11 mouse cellular contexts compared by ENCODE assay signal in genomic region chr17:35697429-35697758, GRCm38 (mm10). TPM values are rescaled to one million over a fixed set of nuclear protein-coding genes. Genes with fewer than 3 reads are reported as not detected.
DNase-seq lines count a peak whose midpoint lies in the region; ATAC-seq and TF ChIP-seq lines count a peak whose summit lies in the region.
"Had no signal": no experiment of that assay in that cellular context is flagged by ENCODE, and none has a peak within 500 bp of the region (broad histone marks: within the 10 kb centered on the region; RNA-seq: fewer than 3 reads in every experiment).

No protein-coding gene starts in this region.

- H3K36me3 ChIP-seq in neural tube, embryonic 11.5 days (ENCODE audit: control insufficient read depth, insufficient read depth, low read length) = peaks cover 9% of the 10 kb centered on the region
- peaks cover 5% of the 10 kb centered on the region; the same call in 1 of the 2 replicates for H3K36me3 ChIP-seq in limb, embryonic 11.5 days (ENCODE audit: control insufficient read depth, insufficient read depth, low read length)
- peaks cover 12% of the 10 kb centered on the region for H3K36me3 ChIP-seq in stomach, postnatal 0 days (ENCODE audit: control insufficient read depth, insufficient read depth, low read length)
- H3K36me3 ChIP-seq: liver, embryonic 15.5 days had no signal

- H3K4me3 ChIP-seq in gastrocnemius, adult 2 months = peak overlapping the region; percentile 59
- H3K4me3 ChIP-seq in neural tube, embryonic 11.5 days (ENCODE audit: low read depth, low read length) = peak overlapping the region; percentile 33
- H3K4me3 ChIP-seq in limb, embryonic 11.5 days (ENCODE audit: low read depth, low read length) = no peak overlapping the region
- H3K4me3 ChIP-seq in stomach, postnatal 0 days (ENCODE audit: low read depth, low read length) = peak overlapping the region; percentile 29
- H3K4me3 ChIP-seq: liver, embryonic 15.5 days had no signal

- peaks cover 25% of the 10 kb centered on the region for H3K4me1 ChIP-seq in neural tube, embryonic 11.5 days (ENCODE audit: control insufficient read depth, insufficient read depth, low read length)
- H3K4me1 ChIP-seq in limb, embryonic 11.5 days (ENCODE audit: control insufficient read depth, insufficient read depth, low read length) = peaks cover 20% of the 10 kb centered on the region
- H3K4me1 ChIP-seq in stomach, postnatal 0 days (replicated peaks; ENCODE audit: control insufficient read depth, insufficient read depth) = peaks cover 5% of the 10 kb centered on the region; the same call in 1 of the 2 replicates

- peak overlapping the region; percentile 70 for H3K4me2 ChIP-seq in neural tube, embryonic 11.5 days (ENCODE audit: low read depth)
- H3K4me2 ChIP-seq in limb, embryonic 11.5 days (ENCODE audit: low read depth, severe bottlenecking) = peak overlapping the region; percentile 28; the same call in 1 of the 2 replicates
- H3K4me2 ChIP-seq in stomach, postnatal 0 days (replicated peaks; ENCODE audit: low read depth) = peak overlapping the region; percentile 67
- H3K4me2 ChIP-seq: liver, embryonic 15.5 days had no signal

- no peak for DNase-seq in gastrocnemius, adult 2 months
- DNase-seq in gastrocnemius, postnatal 10 days = no peak
- DNase-seq in neural tube, embryonic 11.5 days (ENCODE audit: low spot score) = no peak
- no peak for DNase-seq in neural tube, embryonic 10.5 days (ENCODE audit: extremely low spot score, low spot score)
- DNase-seq in limb, embryonic 11.5 days (ENCODE audit: low spot score) = no peak
- DNase-seq in stomach, postnatal 0 days (ENCODE audit: low spot score) = no peak
- no peak for DNase-seq in layer of hippocampus, adult 18-20 months (ENCODE audit: low spot score in 2 of 2)
- DNase-seq in thymus, postnatal 36 days = no peak

- no peak for TF ChIP-seq CTCF in gastrocnemius, adult 2 months (IDR thresholded peaks at IDR 0.05)
- TF ChIP-seq CTCF in stomach, postnatal 0 days (IDR thresholded peaks at IDR 0.05; ENCODE audit: low read depth) = no peak

- no peaks in the 10 kb centered on the region for H3K9me3 ChIP-seq in neural tube, embryonic 11.5 days (ENCODE audit: control insufficient read depth, low read length)
- H3K9me3 ChIP-seq in limb, embryonic 11.5 days (ENCODE audit: control insufficient read depth, low read length) = 0 out of 2 replicates have a peak, but pooled peaks cover 2% of the 10 kb centered on the region
- H3K9me3 ChIP-seq in stomach, postnatal 0 days (ENCODE audit: control insufficient read depth, low read length) = no peaks in the 10 kb centered on the region
- H3K9me3 ChIP-seq: liver, embryonic 15.5 days had no signal

- no peaks in the 10 kb centered on the region for H3K27me3 ChIP-seq in neural tube, embryonic 11.5 days (ENCODE audit: control insufficient read depth, insufficient read depth, low read length)
- H3K27me3 ChIP-seq in limb, embryonic 11.5 days (ENCODE audit: control insufficient read depth, insufficient read depth, low read length) = peaks cover 19% of the 10 kb centered on the region
- no peaks in the 10 kb centered on the region for H3K27me3 ChIP-seq in stomach, postnatal 0 days (ENCODE audit: control insufficient read depth, insufficient read depth, low read length)

- H3K9ac ChIP-seq in neural tube, embryonic 11.5 days (ENCODE audit: low read length) = peak overlapping the region; percentile 74
- H3K9ac ChIP-seq in limb, embryonic 11.5 days (ENCODE audit: low read length) = no peak overlapping the region
- H3K9ac ChIP-seq in stomach, postnatal 0 days (ENCODE audit: low read length) = peak overlapping the region; percentile 59
- H3K9ac ChIP-seq: liver, embryonic 15.5 days had no signal

- 32% methylated on average over 1 of the region's 1 CpGs for WGBS in neural tube, embryonic 11.5 days
- 28% methylated on average over 1 of the region's 1 CpGs for WGBS in limb, embryonic 11.5 days
- WGBS in stomach, postnatal 0 days = 17% methylated on average over 1 of the region's 1 CpGs

- ATAC-seq in neural tube, embryonic 11.5 days (ENCODE audit: insufficient read depth, low FRiP score, low TSS enrichment) = no peak; the same call in 1 of the 2 replicates
- ATAC-seq in limb, embryonic 11.5 days (ENCODE audit: insufficient number of reproducible peaks, low FRiP score, low TSS enrichment, low read depth) = peak; percentile 14; the same call in 1 of the 2 replicates
- ATAC-seq in stomach, postnatal 0 days (ENCODE audit: low FRiP score, low TSS enrichment) = no peak

- intact Hi-C loops in gastrocnemius, adult 2 months (cut with DNase I) = no loop called here

- H3K27ac ChIP-seq in gastrocnemius, adult 2 months = peak overlapping the region; percentile 98
- peak overlapping the region; percentile 95 for H3K27ac ChIP-seq in neural tube, embryonic 11.5 days (ENCODE audit: low read depth, low read length)
- no peak overlapping the region for H3K27ac ChIP-seq in limb, embryonic 11.5 days (replicated peaks; ENCODE audit: low read depth, low read length)
- peak overlapping the region; percentile 85 for H3K27ac ChIP-seq in stomach, postnatal 0 days (replicated peaks)
- H3K27ac ChIP-seq: liver, embryonic 15.5 days had no signal

- TF ChIP-seq EP300 in stomach, postnatal 0 days (optimal IDR thresholded peaks at IDR 0.05) = no peak

RNA-seq across cellular contexts. Expression of gene Ddr1, which starts 7.0 kb away (rescaled TPM):
- 10 to 100 TPM; 13.4 to 15.9 TPM for total RNA-seq in gastrocnemius, adult 2 months (2021)
- total RNA-seq in gastrocnemius, postnatal 10 days (2021) = 10 to 100 TPM; 35.2 to 42.8 TPM
- 95.8 and 98.1 TPM in 2 replicates for polyA plus RNA-seq in neural tube, embryonic 11.5 days (2014; fragmentation: Nextera tagmentation; extraction: Ambion mirVana)
- polyA plus RNA-seq in limb, embryonic 11.5 days (2014; fragmentation: Nextera tagmentation; extraction: Ambion mirVana) = 14.7 and 17.6 TPM in 2 replicates
- 50.8 TPM in 2 replicates for polyA plus RNA-seq in stomach, postnatal 0 days (2015; fragmentation: Nextera tagmentation; extraction: Ambion mirVana)
- total RNA-seq in layer of hippocampus, adult 18-20 months (2021) = 10 to 100 TPM; 59.0 to 59.7 TPM

RNA-seq across cellular contexts. Expression of gene Gtf2h4, which starts 23.9 kb away (rescaled TPM):
- 10 to 100 TPM; 18.1 to 24.2 TPM for total RNA-seq in gastrocnemius, adult 2 months (2021)
- 10 to 100 TPM; 18.2 to 20.5 TPM for total RNA-seq in gastrocnemius, postnatal 10 days (2021)
- polyA plus RNA-seq in neural tube, embryonic 11.5 days (2014; fragmentation: Nextera tagmentation; extraction: Ambion mirVana) = 42.9 and 46.1 TPM in 2 replicates
- 56.7 and 57.0 TPM in 2 replicates for polyA plus RNA-seq in limb, embryonic 11.5 days (2014; fragmentation: Nextera tagmentation; extraction: Ambion mirVana)
- 20.7 and 20.8 TPM in 2 replicates for polyA plus RNA-seq in stomach, postnatal 0 days (2015; fragmentation: Nextera tagmentation; extraction: Ambion mirVana)
- total RNA-seq in layer of hippocampus, adult 18-20 months (2021) = 10 to 100 TPM; 33.3 to 34.5 TPM

RNA-seq across cellular contexts. Expression of gene Vars2, which starts 30.0 kb away (rescaled TPM):
- 10 to 100 TPM; 12.8 to 16.8 TPM for total RNA-seq in gastrocnemius, adult 2 months (2021)
- total RNA-seq in gastrocnemius, postnatal 10 days (2021) = 10 to 100 TPM; 17.0 to 24.0 TPM
- 13.1 and 15.0 TPM in 2 replicates for polyA plus RNA-seq in neural tube, embryonic 11.5 days (2014; fragmentation: Nextera tagmentation; extraction: Ambion mirVana)
- polyA plus RNA-seq in limb, embryonic 11.5 days (2014; fragmentation: Nextera tagmentation; extraction: Ambion mirVana) = 17.6 and 17.9 TPM in 2 replicates
- polyA plus RNA-seq in stomach, postnatal 0 days (2015; fragmentation: Nextera tagmentation; extraction: Ambion mirVana) = 10.3 and 10.6 TPM in 2 replicates
- 10 to 100 TPM; 35.9 to 37.4 TPM for total RNA-seq in layer of hippocampus, adult 18-20 months (2021)

RNA-seq across cellular contexts. Expression of gene Mucl3, which starts 53.9 kb away (rescaled TPM):
- total RNA-seq in gastrocnemius, adult 2 months (2021) = not detected
- total RNA-seq in gastrocnemius, postnatal 10 days (2021) = not detected
- polyA plus RNA-seq in neural tube, embryonic 11.5 days (2014; fragmentation: Nextera tagmentation; extraction: Ambion mirVana) = 0.09 TPM in 1 of 2 replicates, not detected in the other
- not detected in 2 replicates for polyA plus RNA-seq in limb, embryonic 11.5 days (2014; fragmentation: Nextera tagmentation; extraction: Ambion mirVana)
- polyA plus RNA-seq in stomach, postnatal 0 days (2015; fragmentation: Nextera tagmentation; extraction: Ambion mirVana) = 768 and 930 TPM in 2 replicates
- total RNA-seq in layer of hippocampus, adult 18-20 months (2021) = not detected
- total RNA-seq: adrenal gland, postnatal 36 days had no signal
- polyA plus RNA-seq: gonadal fat pad, adult 2 months had no signal
